Mouse (Mus musculus) heart, adult 2 months (tissue): ENCODE data around the gene Gpbp1l1.

ENCODE experiments used
- CTCF ChIP-seq: fragments of 200-600 bp; IDR thresholded peaks from 2 replicates; pipeline ENCODE4 v1.8.1; 2022; ENCODE audit warnings: antibody characterized with exemption, mild to moderate bottlenecking, moderate library complexity
- POLR2A ChIP-seq: fragments of 200-500 bp; IDR thresholded peaks from 2 replicates; pipeline ENCODE4 v1.6.1; 2011; ENCODE audit warnings: mild to moderate bottlenecking, low read depth, low read length, control low read depth; ENCODE audit not compliant: insufficient read depth

DNA sequence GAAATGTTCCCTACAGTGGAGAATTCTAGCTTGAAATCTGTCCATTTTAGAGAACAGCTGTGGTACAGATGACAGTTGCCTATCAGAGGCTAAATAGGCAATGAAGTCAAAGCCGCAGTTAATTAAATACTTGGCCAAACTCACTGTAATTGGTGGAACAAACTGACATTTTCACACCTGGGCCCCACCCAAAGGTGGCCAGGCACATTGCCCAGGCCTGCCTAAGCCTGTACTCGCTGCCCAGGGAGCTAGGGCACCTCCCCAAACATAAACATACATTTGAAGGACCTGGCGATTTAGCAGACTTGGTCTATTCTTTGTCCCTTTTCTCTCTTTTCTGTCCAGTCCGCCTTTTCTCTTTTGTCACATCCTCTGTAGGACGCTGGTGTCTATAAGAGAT, 38.9 kb downstream of the Gpbp1l1 start, which contains the start of gene Ccdc17:
- TF ChIP-seq CTCF (no peak), POLR2A (no peak)
